Mouse (Mus musculus): ENCODE results near the gene Tpk1.
"Not testable (repeated sequence)": the region's sequence is repeated elsewhere in the genome, so short reads cannot be mapped to it uniquely, and the experiment has no call there.

Gene Tpk1

DNA sequence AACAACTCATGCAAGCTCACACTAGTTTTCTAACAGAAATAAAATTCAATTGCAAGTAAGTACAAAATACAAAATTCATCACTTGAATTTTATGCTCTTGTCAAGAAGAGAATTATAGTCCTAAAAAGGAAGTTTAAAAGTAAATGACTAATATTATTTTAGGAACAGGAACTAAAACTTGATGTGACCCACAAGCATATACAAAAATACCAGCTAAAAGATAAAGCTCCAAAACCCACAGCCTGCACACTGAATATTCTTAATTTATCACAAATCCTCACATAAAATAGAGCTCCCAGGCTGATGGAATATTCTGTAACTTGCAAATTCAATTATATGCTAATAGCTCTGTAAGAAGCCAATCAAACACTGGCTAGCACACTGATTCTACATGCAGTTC lies 25.5 kb downstream of the Tpk1 start:
- no peak for DNase-seq (ENCODE audit: low read depth)

DNA sequence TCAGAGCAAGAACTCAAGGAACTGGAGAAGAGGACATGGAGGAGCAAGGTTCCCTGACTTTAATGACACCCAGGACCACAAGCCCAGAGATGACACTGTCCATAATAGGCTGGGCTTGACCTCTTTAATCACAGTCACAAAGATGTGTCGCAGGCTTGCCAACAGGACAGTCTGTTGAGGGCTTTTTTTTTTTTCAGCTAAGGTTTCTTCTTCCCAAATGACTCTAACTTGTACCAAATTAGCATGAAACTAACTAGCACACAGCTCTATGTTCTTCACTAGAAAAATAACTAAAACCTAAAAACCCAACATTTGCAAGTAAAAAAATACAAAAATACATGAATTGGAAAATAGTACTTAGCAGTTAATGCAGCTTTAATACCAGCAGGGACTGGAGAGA lies 27.2 kb downstream of the Tpk1 start:
- DNase-seq (ENCODE audit: low read depth) = no peak

DNA sequence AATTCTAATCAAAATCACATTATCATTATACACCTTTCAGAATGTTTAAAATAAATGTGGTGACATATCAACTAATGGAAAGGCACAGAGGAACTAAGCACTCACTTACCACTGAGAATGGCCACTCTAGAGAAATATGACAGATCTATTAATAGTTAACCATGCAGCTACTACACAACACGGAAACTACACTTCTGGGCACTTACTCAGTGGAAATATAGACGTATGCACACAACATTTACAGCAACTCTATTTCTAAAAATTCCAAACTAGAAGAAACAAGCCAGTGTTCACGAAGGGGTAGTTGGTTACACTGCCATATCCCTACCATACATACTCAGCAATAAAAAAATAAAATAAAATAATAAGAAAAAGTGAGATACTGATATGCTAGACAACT lies 28.0 kb downstream of the Tpk1 start:
- no peak for DNase-seq (ENCODE audit: low read depth)

DNA sequence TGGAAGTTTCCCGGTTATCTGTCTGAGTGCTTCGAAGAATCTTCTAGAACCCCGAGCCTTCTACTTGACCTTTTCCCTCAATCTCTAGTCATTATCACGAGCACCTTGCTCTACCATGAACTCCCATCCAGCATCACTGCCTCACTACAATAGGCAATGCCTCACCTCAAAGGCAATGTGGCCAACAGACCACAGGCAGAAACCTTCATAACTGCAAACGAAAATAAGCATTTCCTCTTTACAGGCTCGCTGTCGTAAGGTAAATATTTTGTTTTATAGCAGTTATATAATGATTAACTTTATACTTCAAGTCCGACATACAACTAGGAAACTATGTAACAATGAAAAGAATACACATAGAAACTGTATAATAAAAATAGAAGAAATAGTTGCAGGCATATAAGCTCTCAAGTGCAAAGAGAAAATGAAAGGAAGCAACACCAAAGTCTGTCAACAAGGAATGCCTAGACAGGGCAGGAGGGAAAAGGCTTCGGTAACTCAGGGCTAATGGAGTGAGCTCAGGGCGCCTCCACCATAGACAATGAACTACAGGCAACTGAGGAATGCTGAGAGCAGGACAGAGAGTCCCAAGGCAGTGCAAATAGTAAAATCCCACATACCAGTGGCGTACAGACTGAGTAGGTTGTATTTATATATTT lies 29.0 kb downstream of the Tpk1 start:
- no peak for DNase-seq (ENCODE audit: low read depth)

DNA sequence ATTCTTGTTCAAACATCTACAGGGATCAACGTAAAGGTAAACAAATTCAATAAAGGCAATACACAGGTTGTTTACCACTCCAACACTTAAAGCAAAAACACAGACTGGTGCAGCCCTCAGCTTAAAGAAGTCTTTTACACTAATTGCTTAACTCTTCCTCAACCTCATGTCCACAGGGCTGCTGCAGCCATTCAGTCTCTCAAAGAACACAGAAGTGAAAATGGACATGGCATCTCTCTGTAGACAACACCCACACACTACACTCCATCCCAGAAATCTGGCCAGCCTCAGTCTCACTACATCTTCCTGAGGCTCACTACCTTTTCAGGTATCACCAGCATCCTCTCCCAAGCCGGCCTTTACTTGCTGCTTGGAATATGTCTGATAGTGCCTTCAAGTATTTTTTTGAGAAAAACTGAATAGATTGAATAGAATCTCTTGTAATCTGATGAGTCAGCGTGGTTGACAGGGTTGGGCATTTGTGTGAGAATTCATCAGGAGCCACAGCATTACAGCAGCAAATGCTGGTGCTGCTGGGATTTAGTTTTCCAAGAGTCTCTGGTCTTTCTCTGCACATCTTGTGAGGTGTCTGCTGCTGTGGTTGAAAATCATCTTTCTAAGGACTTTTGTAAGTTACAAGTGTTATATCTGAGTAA lies 32.6 kb downstream of the Tpk1 start:
- DNase-seq (ENCODE audit: low read depth) = no peak

DNA sequence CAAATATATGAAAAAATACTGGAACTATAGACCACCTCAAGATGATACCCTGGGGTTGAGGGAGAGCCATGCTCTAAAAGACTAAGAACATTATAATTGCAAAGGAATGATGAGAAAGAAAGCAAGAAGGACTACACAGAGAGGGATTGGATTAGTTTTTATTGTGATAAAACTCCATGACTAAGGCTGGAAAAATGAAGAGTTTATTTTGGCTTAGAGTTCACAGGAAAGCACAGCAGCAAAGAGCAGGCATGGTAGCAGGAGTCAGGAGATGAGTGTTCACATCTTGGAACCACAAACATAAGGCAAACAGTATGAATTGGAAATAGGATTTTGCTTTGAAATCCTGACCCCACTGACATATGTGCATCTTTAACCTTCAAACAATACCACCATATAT lies 33.2 kb downstream of the Tpk1 start:
- DNase-seq (ENCODE audit: low read depth) = no peak

DNA sequence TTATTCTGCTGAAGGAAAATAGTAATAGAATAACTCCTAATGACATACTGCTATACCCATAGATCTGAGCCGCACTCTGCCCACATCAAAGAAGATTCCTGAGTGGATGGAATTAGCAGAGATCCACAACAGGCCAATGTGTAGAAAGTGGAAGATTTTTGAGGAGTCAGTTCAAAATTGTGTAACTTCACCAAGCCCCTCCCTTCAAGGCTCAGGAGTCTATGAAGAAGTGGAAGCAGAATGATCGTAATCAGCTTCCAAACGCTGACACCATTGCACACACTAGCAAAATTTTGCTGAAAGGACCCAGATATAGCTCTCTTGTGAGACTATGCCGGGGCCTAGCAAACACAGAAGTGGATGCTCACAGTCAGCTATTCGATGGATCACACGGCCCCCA lies 42.6 kb downstream of the Tpk1 start:
- DNase-seq (ENCODE audit: low read depth) = not testable (repeated sequence)

DNA sequence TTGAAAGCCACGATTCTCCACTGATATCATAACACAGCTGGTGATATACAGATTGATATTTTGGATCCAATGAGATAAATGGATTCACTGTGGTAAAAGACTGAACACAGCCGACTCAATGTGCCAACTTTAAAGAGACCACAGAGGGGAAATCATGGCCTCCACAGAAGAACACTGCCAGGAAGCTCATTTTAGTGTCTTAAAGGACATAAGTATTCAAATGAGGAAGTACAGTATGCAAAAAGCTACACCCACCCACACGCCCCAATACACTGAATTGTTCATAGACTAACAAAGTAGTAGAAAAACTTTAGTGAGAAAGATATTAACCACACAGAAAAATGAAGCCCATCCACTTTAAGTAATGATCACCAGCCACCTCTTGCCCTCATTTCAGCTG lies 46.8 kb downstream of the Tpk1 start:
- DNase-seq (ENCODE audit: low read depth) = no peak

DNA sequence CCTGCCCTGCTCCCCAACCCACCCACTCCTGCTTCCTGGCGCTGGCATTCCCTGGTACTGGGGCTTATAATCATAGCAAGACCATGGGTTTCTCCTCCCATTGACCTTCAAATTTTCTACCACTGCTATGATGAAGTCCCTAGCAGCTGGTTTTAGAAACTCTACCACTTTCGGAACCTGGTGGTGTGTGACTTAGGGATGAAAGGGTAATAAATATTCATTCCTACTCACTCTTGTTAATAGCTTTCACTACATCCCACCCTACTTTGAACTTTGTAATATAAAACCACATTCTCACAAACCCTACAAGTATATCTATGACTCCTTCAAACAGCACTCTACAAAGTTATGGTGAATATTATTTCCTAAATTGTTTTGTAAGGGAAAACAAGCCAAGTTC lies 54.3 kb downstream of the Tpk1 start:
- no peak for DNase-seq (ENCODE audit: low read depth)

DNA sequence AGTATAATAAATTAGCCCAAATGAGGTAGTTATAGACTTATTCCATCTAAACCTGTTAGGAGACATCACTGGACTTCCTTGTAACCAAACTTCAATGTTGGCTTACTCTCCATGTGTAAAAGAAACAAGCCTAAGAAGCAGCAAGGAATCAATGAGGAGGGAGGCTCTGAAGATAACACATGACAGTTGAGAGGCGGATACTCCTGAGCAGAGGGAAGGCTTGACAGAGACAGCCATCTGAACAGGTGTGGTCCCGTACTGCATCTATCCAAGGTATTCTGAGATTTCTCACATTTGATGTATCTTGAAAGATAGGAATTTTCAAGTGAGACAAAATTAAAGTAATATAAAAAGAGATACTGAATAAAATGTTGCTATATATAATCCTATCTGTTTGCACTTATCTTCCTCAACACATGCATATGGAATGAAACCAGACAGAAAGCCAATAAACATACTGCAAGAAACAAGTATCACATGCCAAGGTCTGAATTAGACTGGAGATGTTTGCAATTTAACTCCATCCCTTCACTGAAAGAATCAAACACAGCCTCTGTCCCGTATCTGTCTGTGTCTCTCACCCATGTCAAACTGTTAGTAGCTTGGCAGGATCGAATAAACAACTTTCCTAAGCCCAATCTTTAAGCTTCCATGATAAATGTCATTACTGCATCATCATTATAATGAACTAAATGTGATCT lies 75.1 kb downstream of the Tpk1 start:
- DNase-seq (ENCODE audit: low read depth) = no peak

DNA sequence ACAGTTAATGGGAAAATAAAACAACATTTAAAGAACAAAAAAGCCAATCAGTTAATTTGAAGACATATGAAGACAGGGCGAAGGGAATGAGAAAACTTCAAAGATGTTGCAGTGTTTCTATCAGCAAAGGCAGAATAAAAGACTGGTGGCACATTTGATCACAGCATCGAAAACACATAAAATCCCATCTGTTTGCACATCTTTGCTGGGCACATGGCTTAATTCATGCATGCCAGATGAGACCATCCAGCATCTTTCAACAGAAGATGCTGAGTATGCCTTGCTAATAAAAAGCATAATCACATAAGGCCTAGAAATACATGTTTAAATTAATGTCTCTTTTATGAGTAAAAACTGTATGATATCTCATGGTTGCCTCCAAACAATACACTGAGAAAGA lies 80.8 kb downstream of the Tpk1 start:
- no peak for DNase-seq (ENCODE audit: low read depth)

DNA sequence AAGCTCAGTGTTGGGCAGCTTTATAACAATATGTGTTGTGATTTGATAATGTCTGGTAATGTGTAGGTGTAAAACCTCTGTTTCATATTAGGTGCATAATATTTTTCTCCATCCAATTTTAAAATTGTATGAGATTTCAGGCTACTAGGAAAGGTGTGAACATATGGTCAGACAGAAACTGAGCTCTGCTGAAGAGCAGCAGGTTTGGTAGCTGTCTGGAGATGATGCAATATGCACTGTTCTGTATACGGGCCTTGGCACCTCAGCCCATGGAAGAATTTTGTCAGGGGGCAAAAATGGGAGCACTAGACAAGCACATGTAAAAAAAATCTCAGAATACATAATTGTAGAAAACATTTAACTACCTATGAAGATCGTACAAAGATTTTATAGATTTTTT lies 84.3 kb downstream of the Tpk1 start:
- DNase-seq (ENCODE audit: low read depth) = no peak

DNA sequence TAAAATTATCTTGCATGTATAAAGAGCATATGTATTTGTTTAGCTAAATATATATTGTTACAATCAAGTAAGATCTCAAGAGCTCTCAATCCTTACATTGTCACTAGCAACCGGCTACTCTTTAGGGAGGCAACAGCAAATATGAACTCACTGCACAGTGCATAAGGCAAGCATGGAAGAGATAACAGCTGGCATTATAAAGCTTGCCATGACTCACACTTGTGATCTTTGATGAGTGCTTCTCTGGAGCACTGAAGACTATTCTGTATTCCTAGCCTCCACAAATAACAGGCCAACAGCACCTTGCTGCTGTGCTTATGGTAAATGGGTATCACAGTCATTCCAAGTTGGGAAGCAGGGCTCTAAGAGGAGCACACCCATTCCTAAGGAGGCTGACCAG lies 98.2 kb downstream of the Tpk1 start:
- DNase-seq (ENCODE audit: low read depth) = no peak

DNA sequence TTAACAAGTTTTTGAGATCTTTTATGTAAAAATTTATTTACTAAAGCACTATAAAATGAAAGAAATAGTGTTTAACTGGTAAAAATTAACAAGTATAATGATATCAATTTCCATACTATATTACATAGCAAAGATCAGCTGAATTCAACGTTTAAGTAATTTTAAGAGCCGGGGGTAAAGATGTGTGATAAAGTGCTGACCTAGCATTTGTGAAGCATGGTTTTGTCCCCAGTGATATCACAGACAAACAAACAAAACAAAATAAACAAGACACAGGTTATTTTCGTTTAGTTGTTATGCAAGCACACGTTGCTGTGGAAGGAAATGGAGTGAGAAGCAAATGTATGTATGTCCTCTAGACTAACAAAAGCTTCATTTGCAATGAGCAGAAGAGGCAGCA lies 103.6 kb downstream of the Tpk1 start:
- DNase-seq (ENCODE audit: low read depth) = no peak

DNA sequence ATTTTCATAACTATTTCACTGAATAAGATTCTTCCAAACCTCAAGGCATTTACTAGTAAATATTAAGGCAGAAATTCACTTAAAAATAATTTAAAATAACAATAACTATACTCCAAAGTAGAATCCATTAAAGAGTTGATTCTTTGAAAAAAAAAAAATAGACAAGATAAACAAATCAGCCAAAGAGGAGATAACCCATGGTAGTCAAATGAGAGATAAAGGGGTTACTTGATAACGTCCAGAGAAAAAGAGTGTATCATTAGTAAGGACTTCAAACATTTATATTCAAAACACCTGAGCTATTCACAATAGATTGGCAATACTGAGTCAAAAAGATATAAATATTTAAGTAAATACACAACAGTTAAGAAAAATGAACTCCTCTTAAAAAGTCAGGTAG lies 114.7 kb downstream of the Tpk1 start:
- no peak for DNase-seq (ENCODE audit: low read depth)

DNA sequence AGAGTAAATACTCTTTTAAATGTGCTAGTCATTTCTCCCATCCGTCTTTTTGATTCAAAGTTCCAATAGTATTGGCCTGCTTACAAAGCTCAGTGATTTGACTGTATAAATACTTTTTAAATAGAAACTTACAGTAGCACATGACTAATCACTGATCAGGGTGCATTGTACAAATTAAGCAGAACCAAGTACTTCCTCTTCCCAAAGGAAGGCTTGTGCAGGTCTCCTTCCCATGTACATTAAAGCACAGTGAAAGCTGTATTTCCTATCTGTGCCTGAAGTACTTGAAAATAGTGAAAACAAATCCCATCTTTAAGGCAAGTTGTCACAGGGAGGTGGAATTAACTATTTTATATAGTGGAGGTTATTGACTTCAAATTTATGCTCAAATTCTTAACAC lies 119.5 kb downstream of the Tpk1 start:
- no peak for DNase-seq (ENCODE audit: low read depth)

DNA sequence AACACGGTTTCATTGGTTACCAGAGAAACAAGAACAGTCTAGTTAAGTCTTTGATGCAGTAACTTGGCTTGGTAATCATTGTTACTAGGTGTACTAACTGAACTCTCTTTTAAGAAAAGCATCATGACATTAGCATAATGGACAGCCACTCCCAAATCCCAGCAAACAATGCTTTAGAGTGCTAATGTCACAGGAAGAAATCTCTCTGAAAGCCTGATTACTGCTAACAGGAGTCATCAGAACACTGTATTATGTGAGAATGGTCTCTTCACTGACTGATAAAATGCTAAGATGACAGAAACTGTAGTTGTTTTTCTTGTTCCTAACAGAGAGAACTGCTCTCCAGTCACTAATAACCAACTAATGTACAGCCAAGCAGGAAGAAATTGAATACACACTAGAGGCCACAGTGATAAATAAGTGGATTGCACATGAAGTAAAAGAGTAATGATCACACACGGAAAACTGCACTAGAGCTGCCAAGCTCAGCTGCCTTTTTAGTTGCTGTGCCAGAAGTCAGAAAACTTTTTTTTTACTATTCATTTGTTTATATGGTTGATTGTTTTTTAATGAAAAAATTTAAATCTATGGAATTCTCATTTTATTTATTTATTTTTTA lies 128.7 kb downstream of the Tpk1 start:
- DNase-seq (ENCODE audit: low read depth) = no peak

DNA sequence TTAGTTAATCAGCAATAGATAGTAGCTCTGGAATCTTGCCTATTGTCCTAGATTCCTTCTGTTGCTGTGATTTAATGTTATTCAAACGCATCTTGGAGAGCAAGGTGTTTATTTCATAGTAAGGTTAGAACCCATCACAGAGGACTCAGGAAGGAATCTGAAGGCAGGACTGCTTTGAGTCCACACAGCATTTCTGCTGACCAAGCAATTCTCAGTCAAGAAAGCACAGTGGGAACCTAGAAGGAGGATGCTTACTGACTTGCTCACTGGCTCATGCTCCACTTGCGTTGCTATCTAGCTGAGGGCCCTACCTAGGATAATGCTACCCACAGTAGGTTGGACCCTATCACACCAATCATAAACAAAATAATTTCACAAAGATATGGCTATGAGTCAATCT lies 130.6 kb downstream of the Tpk1 start:
- no peak for DNase-seq (ENCODE audit: low read depth)

DNA sequence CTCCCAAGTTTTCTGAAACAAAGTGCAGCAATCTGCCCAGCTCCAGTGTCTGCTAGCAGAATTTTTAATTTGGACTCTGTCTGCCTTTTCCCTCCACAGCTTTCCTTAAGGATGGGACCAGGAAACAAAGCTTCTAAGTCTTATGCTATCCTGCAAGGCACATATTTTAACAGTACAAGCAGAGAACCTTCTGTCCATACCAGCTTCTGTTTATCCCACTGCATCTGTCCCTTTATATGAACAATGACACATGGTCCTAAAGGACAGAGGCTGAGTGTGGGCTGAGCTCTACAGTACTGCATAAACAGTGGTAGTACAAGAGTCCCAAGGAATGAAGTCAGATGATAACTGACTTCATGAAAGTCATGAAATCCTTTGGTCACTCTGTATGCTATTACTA lies 132.8 kb downstream of the Tpk1 start:
- DNase-seq (ENCODE audit: low read depth) = no peak

DNA sequence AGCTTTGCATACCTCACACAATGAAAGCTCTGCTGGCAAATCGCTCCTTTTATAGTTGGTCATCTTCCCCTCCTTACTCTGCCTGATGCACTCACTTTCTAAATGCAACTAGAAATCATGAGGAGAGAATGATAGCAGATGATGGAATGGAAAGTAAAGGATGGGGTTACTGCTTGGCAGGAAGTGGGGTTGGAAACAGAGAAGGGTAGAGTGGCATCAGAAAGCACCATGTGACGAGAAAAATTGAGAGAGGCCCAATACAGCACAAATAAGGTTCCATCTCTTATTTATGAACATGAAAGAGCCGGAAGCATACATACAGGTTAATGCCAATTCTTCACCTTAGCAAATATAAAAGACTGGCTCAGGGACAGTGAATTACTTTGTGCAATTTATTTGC lies 133.3 kb downstream of the Tpk1 start:
- DNase-seq (ENCODE audit: low read depth) = no peak

DNA sequence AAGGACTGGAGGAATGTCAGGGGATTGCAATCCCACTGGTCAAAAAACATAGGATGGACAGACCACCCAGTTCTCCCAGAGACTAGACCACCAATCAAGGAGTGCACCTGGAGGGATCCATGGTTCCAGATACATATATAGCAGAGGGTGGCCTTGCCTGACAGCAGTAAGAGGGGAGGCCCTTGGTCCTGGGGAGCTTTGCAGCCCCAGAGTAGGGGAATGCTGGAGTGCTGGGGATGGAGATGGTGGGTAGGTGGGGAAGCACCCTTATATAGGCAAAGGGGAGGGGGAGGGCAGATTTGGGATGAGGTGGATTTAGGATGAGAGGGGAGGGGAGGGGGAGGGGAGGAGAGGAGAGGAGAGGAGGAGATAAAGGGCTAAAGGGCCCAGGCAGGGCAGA lies 134.1 kb downstream of the Tpk1 start:
- DNase-seq (ENCODE audit: low read depth) = no peak

DNA sequence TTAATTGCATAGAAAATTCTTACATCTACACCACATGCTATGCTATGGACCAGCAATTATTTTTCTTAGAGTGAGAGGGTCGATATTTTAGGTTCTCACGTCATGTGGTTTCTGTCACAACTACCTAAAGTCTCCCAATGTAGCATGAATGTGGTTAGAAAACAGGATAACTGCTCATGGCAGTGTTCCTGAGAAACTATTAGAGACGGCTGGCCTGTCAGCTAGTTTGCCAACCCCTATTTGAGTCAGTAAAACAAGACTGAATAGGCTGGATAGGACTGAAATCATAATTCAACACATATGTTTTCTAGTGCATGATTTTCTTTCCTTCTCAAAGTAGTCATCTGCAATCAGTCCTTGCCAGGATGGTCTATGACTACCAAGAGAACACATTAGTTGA lies 137.1 kb downstream of the Tpk1 start:
- DNase-seq (ENCODE audit: low read depth) = no peak

DNA sequence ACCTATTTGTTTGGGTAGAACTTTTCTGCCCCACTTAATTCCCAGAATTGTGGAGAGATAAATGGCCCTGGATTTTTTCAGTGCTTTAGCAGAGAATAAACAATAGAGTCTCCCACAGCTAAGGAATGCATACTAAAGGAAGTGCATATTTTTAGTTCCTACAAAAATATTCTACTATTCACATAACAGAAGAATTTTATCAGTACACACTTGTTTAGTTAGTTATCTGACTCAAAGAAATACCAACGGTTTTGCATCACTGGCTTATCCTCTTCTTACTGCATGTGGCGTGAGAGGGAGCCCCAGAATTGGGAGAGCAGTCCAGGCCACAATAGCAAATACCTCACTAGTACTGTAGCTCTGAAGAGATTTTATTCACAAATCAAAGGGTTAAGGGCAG lies 141.1 kb downstream of the Tpk1 start:
- DNase-seq (ENCODE audit: low read depth) = no peak
